Mouse (Mus musculus): ENCODE data around the gene Spc24. TPM values are rescaled to one million over a fixed set of nuclear protein-coding genes. Genes with fewer than 3 reads are reported as not detected.
A peak's percentile ranks its signal among the peaks of the same experiment; 100 is the strongest.
"Not testable (repeated sequence)": the region's sequence is repeated elsewhere in the genome, so short reads cannot be mapped to it uniquely, and the experiment has no call there.

Gene Spc24
- total RNA-seq (2021), result 1 to 10 TPM; 4.6 to 6.4 TPM
- long read RNA-seq, transcript Spc24-201 (5 exons, 1,366 nt), result major isoform, 6 of 11 reads
- long read RNA-seq, partial matches to known transcripts, result 1 of 11 reads
- long read RNA-seq, other reads (novel, unspliced or antisense), result 4 of 11 reads

- DNase-seq (ENCODE audit: low spot score in 2 of 2), result peak; percentile 96 to 97
These were observed at the start of gene Spc24 for GRCm38 (mm10) chr9:21760155-21761088. Gene Spc24, minus strand, starts transcription at chr9:21760303.

DNA sequence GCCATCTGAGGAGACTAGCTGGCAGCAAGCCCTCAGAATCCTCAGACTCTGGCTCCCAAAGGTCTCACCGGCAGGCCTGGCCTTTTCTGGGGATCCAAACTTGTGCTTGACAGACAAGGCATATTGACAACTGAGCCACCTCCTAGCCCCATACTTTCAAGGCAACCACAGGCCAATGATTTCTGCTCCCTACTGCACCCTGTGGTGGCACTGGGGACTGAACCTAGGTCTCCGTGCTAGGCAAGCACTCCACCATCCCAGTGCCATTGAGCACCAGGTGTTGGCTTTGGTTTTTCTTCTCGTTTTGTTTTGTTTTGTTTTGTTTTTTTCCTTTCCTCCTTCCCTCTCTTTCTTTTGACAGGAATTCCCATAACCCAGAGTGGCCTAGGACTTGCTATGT lies 48.5 kb upstream of the Spc24 start:
- no peak for DNase-seq (ENCODE audit: low spot score in 2 of 2)

DNA sequence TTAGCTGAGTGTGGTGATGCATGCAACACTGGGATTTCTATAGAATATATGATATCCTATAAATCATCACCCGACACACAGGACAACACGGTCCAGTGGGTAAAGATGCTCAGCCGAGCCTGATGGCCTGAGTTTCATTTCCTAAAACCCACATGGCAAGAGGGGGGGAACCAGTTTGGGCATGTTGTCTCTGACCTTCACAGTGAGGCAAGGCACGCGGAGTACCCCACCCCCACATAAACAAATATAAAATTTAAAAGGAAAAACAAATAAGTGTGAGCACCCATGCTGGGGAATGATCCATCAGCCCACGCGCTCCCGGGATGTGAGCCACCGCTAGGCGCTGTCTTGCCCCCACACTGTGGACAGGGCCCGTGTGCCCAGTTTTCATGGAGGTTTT lies 46.9 kb upstream of the Spc24 start:
- no peak for DNase-seq (ENCODE audit: low spot score in 2 of 2)

- no peak for DNase-seq (ENCODE audit: low spot score in 2 of 2)
These were observed 46.3 kb upstream of the Spc24 start for GRCm38 (mm10) chr9:21806363-21806762.

DNA sequence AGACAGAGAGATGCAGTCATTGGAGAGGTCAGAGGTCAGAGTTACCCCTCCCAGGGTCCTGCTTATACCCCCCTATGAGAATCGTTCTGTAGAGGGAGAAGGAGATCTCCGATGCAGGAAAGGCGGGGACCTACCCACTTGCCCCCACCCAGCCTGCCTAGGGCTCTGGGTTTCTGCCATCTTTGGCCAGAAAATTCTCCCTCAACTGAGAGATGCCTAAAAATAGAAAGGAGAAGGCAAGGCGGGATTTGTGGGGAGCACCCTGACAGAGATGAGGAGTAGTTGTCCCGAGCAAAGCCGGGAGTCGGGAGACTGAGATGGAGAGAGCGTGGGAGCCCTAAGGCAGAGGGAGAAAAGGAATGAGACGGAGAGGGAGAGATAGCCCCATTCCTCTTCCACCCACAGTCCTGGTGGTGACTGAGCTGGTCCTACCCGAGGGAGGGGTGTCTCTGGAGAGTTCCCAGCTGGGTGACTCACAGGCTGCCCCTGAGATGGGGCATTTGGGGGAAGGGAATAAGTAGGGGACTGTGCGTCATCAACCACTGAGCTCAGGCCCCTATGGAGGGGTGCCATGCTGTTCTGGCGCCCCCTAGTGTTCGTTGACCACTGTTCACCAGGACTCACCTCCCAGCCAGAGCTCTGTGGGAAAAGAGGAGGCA lies 44.0 kb upstream of the Spc24 start:
- DNase-seq (ENCODE audit: low spot score in 2 of 2), result peak; percentile 83 to 85

GRCm38 (mm10) chr9:21801591-21801990 lies 41.5 kb upstream of the Spc24 start:
- no peak for DNase-seq (ENCODE audit: low spot score in 2 of 2)

DNA sequence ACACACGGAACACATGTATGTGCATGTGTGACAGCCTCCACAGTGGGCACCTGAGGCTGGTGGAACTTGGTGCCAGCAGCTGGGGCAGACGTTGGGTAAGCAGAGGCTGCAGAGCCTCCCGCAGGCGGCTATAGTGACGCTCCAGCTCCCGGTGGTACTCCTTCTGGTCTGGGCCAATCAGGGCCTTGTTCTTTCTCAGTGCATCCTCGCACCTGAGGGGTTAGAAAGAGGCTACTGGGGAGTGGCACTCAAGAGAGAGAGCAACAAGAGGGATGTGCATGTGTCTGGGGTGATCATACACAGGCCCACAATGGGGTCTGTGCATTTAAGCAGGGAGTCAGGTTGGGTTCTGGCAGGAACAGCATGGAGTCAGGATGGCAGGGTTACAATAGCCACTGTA lies 41.0 kb upstream of the Spc24 start:
- no peak for DNase-seq (ENCODE audit: low spot score in 2 of 2)

DNA sequence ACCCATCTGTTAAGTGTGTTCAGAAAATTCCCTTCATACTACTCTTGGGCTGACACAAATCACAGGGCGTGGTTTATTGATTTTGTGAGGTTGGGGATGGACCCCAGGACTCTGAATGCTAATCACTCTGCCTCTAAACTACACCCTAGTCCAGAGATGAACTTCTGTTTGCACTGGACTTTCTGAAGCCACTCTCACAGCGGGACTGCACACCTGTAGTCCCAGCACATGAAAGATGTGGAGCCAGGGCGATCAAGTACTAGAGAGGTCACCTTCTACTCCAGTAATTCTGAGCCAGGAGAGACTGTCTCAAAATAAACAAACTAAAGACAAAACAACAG lies 38.9 kb upstream of the Spc24 start:
- no peak for DNase-seq (ENCODE audit: low spot score in 2 of 2)

- DNase-seq (ENCODE audit: low spot score in 2 of 2), result peak; percentile 81 to 85
These were observed 38.4 kb upstream of the Spc24 start, which contains the start of gene Kank2 for GRCm38 (mm10) chr9:21798345-21799009. Gene Kank2, minus strand, starts transcription at chr9:21798744.

DNA sequence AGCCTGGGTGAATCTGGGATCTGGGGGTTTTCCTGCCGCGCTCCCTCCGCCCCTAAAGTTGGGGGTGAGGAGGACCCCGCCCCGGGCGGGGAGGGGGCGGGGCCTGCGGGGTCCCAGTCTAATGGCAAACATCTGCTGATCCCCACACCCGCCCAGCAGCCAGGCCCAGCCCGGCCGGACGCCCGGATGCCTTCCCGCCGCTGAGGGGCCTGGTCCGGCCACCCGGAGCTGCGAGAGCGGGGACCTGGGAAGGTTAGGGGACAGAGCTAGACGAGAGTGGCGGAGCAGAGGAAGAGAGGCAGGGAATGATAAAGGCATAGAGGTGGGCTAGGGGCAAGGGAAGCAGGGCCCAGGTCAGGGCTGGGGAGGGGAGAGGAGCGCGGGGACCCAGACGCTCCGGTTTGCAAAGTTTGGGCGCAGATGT lies 37.8 kb upstream of the Spc24 start:
- DNase-seq (ENCODE audit: low spot score in 2 of 2), result peak in 1 of 2 experiments; percentile 53

- no peak for DNase-seq (ENCODE audit: low spot score in 2 of 2)
These were observed 36.8 kb upstream of the Spc24 start for GRCm38 (mm10) chr9:21796919-21797318.

GRCm38 (mm10) chr9:21796259-21796658 lies 36.2 kb upstream of the Spc24 start:
- no peak for DNase-seq (ENCODE audit: low spot score in 2 of 2)

DNA sequence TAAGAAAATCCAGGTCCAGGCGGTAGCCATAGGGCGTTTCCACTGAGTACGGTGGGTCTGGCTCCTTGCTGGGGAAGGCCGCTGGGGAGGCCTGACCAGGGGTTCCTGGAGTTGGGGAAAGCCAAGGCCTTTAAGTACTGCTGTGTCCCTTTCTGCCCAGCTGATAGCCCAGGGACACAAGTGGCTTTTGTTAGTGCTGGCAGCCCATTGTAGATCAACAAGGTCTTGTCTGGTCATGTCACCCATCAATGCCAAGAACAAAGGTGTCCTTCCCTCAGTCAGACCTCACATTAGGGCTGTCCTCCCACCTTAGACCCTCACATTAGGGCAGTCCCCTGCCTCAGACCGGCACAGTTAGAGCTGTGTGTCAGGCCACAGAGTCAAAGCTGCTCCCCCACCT lies 35.5 kb upstream of the Spc24 start:
- no peak for DNase-seq (ENCODE audit: low spot score in 2 of 2)

DNA sequence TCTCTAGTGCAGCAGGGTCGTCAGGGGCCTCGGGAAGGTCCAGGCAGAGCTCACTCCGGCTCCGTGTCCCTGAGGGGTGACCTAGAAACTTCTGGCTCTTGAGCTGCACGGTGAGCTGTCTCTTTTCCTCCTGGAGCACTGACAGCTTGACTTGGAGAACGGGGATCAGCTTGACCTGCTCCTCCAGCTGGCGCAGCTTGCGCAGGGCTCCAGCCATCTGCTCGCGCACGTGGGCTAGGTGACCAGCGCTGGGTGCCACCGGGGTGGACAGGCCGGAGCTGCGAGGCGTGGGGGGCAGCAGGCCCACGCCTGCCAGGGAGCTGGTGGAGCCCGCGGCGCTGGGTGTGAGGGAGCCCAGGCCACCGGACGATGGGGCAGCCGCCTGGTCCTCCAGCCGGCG lies 34.8 kb upstream of the Spc24 start:
- DNase-seq (ENCODE audit: low spot score in 2 of 2), result no peak

GRCm38 (mm10) chr9:21794344-21794834 lies 34.3 kb upstream of the Spc24 start:
- DNase-seq (ENCODE audit: low spot score in 2 of 2), result no peak

- not testable (repeated sequence) for DNase-seq (ENCODE audit: low spot score in 2 of 2)
These were observed 33.4 kb upstream of the Spc24 start for GRCm38 (mm10) chr9:21793507-21793906.

- DNase-seq (ENCODE audit: low spot score in 2 of 2), result peak; percentile 72 to 75
These were observed 32.5 kb upstream of the Spc24 start for GRCm38 (mm10) chr9:21792644-21793043.

- no peak for DNase-seq (ENCODE audit: low spot score in 2 of 2)
These were observed 31.8 kb upstream of the Spc24 start for GRCm38 (mm10) chr9:21791861-21792260.

DNA sequence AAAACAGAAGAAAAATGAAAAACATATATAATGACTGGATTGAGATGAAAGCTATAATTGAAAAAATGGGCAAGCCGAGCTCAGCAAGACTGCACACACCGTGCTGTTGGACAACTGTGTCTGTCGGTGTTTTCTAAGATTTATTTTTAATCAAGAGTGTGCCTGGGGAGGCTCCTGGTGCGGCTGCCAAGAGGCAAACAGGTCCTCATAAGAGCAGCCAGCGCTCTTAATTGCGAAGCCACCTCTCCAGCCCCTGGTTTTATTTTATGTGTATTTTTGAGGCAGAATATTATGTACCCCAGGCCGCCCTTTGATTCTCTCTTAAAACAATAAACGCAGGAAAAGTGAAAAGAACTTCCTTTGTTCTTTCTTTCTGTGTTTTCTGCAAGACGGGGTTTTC lies 28.1 kb upstream of the Spc24 start:
- DNase-seq (ENCODE audit: low spot score in 2 of 2), result no peak

DNA sequence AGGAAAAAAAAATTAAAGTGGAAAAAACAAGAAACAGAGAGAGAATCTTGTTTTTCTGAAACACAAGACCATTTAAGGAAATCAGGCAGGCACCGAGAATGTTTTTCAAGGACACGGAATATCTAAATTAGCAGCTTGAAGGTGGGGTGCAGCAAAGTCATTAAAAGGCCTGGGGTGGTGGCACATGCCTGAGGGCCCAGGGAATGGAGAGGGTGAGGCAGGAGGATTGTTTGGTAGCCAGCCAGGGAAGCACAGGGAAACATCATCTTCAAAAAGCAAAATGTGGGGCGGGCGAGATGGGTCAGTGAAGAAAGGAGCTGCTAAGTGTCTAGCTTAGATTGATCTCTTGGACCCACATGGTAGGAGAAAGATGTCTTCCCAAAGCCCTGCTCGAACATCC lies 27.6 kb upstream of the Spc24 start:
- DNase-seq (ENCODE audit: low spot score in 2 of 2), result no peak

- peak; percentile 68 to 73 for DNase-seq (ENCODE audit: low spot score in 2 of 2)
These were observed 26.8 kb upstream of the Spc24 start for GRCm38 (mm10) chr9:21786906-21787305.
